ENCODE assay signal across 16 mouse cellular contexts in genomic region chr5:108700346-108700745, GRCm38 (mm10). TPM values are rescaled to one million over a fixed set of nuclear protein-coding genes. Genes with fewer than 3 reads are reported as not detected.
DNase-seq lines count a peak whose midpoint lies in the region; ATAC-seq and TF ChIP-seq lines count a peak whose summit lies in the region.
"Had no signal": no experiment of that assay in that cellular context is flagged by ENCODE, and none has a peak within 500 bp of the region (broad histone marks: within the 10 kb centered on the region; RNA-seq: fewer than 3 reads in every experiment).

No protein-coding gene starts in this region.

- H3K4me1 ChIP-seq in heart, embryonic 14.5 days (ENCODE audit: control insufficient read depth in 2 of 2, insufficient read depth in 2 of 2, low read length in 2 of 2), result peaks cover 34 to 51% of the 10 kb centered on the region in 2 experiments
- peaks cover 14% of the 10 kb centered on the region for H3K4me1 ChIP-seq in lung, embryonic 14.5 days (ENCODE audit: insufficient read depth)
- no peaks in the 10 kb centered on the region for H3K4me1 ChIP-seq in lung, adult 2 months (ENCODE audit: control insufficient read depth, insufficient read depth, low read length)
- peaks cover 16% of the 10 kb centered on the region; the same call in 1 of the 2 replicates for H3K4me1 ChIP-seq in intestine, postnatal 0 days (replicated peaks; ENCODE audit: control insufficient read depth, insufficient read depth, low read length)
- peaks cover 27% of the 10 kb centered on the region; the same call in 1 of the 2 replicates for H3K4me1 ChIP-seq in stomach, embryonic 14.5 days (ENCODE audit: control insufficient read depth, insufficient read depth, low read length)

- H3K36me3 ChIP-seq in heart, embryonic 14.5 days (ENCODE audit: control insufficient read depth, insufficient read depth, low read length), result peaks cover 11% of the 10 kb centered on the region
- peaks cover 18% of the 10 kb centered on the region; the same call in 1 of the 2 replicates for H3K36me3 ChIP-seq in lung, embryonic 14.5 days (ENCODE audit: insufficient read depth)
- H3K36me3 ChIP-seq in intestine, postnatal 0 days (ENCODE audit: control insufficient read depth, insufficient read depth), result peaks cover 10% of the 10 kb centered on the region
- peaks cover 7% of the 10 kb centered on the region for H3K36me3 ChIP-seq in stomach, embryonic 14.5 days (ENCODE audit: control insufficient read depth, insufficient read depth, low read length)
- H3K36me3 ChIP-seq: forebrain, embryonic 15.5 days had no signal

- TF ChIP-seq POLR2A in lung, adult 2 months (IDR thresholded peaks at IDR 0.05; ENCODE audit: borderline replicate concordance, extremely low read depth, low read depth, low read length), result no peak

- WGBS in heart, embryonic 14.5 days, result 21% methylated on average over 3 of the region's 3 CpGs
- WGBS in lung, embryonic 14.5 days, result 19% methylated on average over 3 of the region's 3 CpGs
- 53% methylated on average over 3 of the region's 3 CpGs for WGBS in lung, adult 2 months
- 25% methylated on average over 3 of the region's 3 CpGs for WGBS in intestine, postnatal 0 days
- 48% methylated on average over 3 of the region's 3 CpGs for WGBS in stomach, embryonic 14.5 days

- ATAC-seq in heart, embryonic 14.5 days (ENCODE audit: insufficient number of reproducible peaks, insufficient read depth, low FRiP score, low read depth), result peak; percentile 42; the same call in 1 of the 2 replicates
- ATAC-seq in lung, embryonic 14.5 days (ENCODE audit: insufficient read depth), result peak; percentile 69
- ATAC-seq in intestine, postnatal 0 days, result peak; percentile 20
- peak; percentile 82 for ATAC-seq in stomach, embryonic 14.5 days (ENCODE audit: insufficient number of reproducible peaks, insufficient read depth, low FRiP score, low read depth)
- no peak for ATAC-seq in monocyte, adult 5-6 weeks (replicated peaks; ENCODE audit: insufficient number of reproducible peaks, low FRiP score, low TSS enrichment, poor library complexity, severe bottlenecking)
- ATAC-seq: activated CD4-positive, CD25-positive, alpha-beta regulatory T cell, adult 4 months; forebrain, embryonic 15.5 days had no signal

- H3K4me3 ChIP-seq in heart, embryonic 14.5 days (ENCODE audit: control insufficient read depth in 1 of 2, insufficient read depth in 1 of 2, low read depth in 1 of 2, low read length in 2 of 2), result no peak overlapping the region
- H3K4me3 ChIP-seq in lung, embryonic 14.5 days (ENCODE audit: low read depth, low read length), result no peak overlapping the region
- H3K4me3 ChIP-seq in lung, adult 2 months (replicated peaks; ENCODE audit: extremely low read depth, low read depth, low read length), result no peak overlapping the region
- no peak overlapping the region for H3K4me3 ChIP-seq in intestine, postnatal 0 days (ENCODE audit: low read depth, low read length)
- no peak overlapping the region for H3K4me3 ChIP-seq in stomach, embryonic 14.5 days (ENCODE audit: low read depth, low read length)
- H3K4me3 ChIP-seq: forebrain, embryonic 15.5 days; midbrain, embryonic 12.5 days had no signal

- no peak overlapping the region for H3K9ac ChIP-seq in heart, embryonic 14.5 days (ENCODE audit: low read length)
- no peak overlapping the region for H3K9ac ChIP-seq in lung, embryonic 14.5 days
- H3K9ac ChIP-seq in intestine, postnatal 0 days (ENCODE audit: low read depth, low read length), result no peak overlapping the region
- no peak overlapping the region for H3K9ac ChIP-seq in stomach, embryonic 14.5 days (replicated peaks; ENCODE audit: low read depth, low read length)
- H3K9ac ChIP-seq: forebrain, embryonic 15.5 days; liver, embryonic 14.5 days; midbrain, embryonic 12.5 days had no signal

- DNase-seq in heart, postnatal 10 days, result no peak
- peak; percentile 59 for DNase-seq in lung, embryonic 14.5 days
- DNase-seq in lung, adult 2 months, result no peak
- no peak for DNase-seq in cerebellum, adult 11 months
- DNase-seq: cerebellum, adult 8-10 months; heart, postnatal 36 days; kidney, adult 9 months had no signal

- no peaks in the 10 kb centered on the region for H3K9me3 ChIP-seq in heart, embryonic 14.5 days (ENCODE audit: control insufficient read depth, low read length)
- H3K9me3 ChIP-seq in lung, embryonic 14.5 days (ENCODE audit: low read depth, low read length), result no peaks in the 10 kb centered on the region
- no peaks in the 10 kb centered on the region for H3K9me3 ChIP-seq in intestine, postnatal 0 days (ENCODE audit: control insufficient read depth)
- no peaks in the 10 kb centered on the region for H3K9me3 ChIP-seq in stomach, embryonic 14.5 days (ENCODE audit: control insufficient read depth, low read depth, low read length)
- H3K9me3 ChIP-seq: forebrain, embryonic 15.5 days; midbrain, embryonic 12.5 days had no signal

- H3K27me3 ChIP-seq in heart, embryonic 14.5 days (ENCODE audit: control insufficient read depth, insufficient read depth, low read length), result no peaks in the 10 kb centered on the region
- no peaks in the 10 kb centered on the region for H3K27me3 ChIP-seq in lung, embryonic 14.5 days (ENCODE audit: insufficient read depth, low read length)
- no peaks in the 10 kb centered on the region for H3K27me3 ChIP-seq in intestine, postnatal 0 days (replicated peaks; ENCODE audit: control insufficient read depth, insufficient read depth, low read length)
- no peaks in the 10 kb centered on the region for H3K27me3 ChIP-seq in stomach, embryonic 14.5 days (ENCODE audit: control insufficient read depth, insufficient read depth, low read length)
- H3K27me3 ChIP-seq: forebrain, embryonic 15.5 days had no signal

- no peak for TF ChIP-seq CTCF in lung, embryonic 14.5 days (IDR thresholded peaks at IDR 0.05; ENCODE audit: low read depth)
- TF ChIP-seq CTCF in lung, adult 2 months (IDR thresholded peaks at IDR 0.05; ENCODE audit: insufficient read depth, low read length), result no peak
- TF ChIP-seq CTCF in intestine, postnatal 0 days (IDR thresholded peaks at IDR 0.05; ENCODE audit: low read depth), result no peak

- peak overlapping the region; percentile 45 to 61; a peak in 3 of 4 replicates for H3K27ac ChIP-seq in heart, embryonic 14.5 days (replicated peaks in 1 of 2; ENCODE audit: control insufficient read depth in 1 of 2, insufficient read depth in 1 of 2, low read depth in 2 of 2, low read length in 2 of 2)
- peak overlapping the region; percentile 85 for H3K27ac ChIP-seq in lung, embryonic 14.5 days (ENCODE audit: low read depth)
- peak overlapping the region; percentile 8; the same call in 1 of the 2 replicates for H3K27ac ChIP-seq in intestine, postnatal 0 days (ENCODE audit: low read depth, low read length)
- peak overlapping the region; percentile 79; the same call in 1 of the 2 replicates for H3K27ac ChIP-seq in stomach, embryonic 14.5 days (ENCODE audit: low read length)
- H3K27ac ChIP-seq: forebrain, embryonic 15.5 days; liver, embryonic 14.5 days; midbrain, embryonic 12.5 days had no signal

- intact Hi-C loops in heart, postnatal 10 days (cut with DNase I), result no loop called here

- H3K4me2 ChIP-seq in heart, embryonic 14.5 days (ENCODE audit: low read length), result 0 out of 2 replicates have a peak overlapping the region, but pooled peaks have one; percentile 6
- peak overlapping the region; percentile 30 for H3K4me2 ChIP-seq in lung, embryonic 14.5 days
- no peak overlapping the region for H3K4me2 ChIP-seq in intestine, postnatal 0 days (replicated peaks; ENCODE audit: low read depth)
- H3K4me2 ChIP-seq in stomach, embryonic 14.5 days (replicated peaks; ENCODE audit: low read depth, low read length), result no peak overlapping the region
- H3K4me2 ChIP-seq: forebrain, embryonic 15.5 days; midbrain, embryonic 12.5 days had no signal

RNA-seq across cellular contexts. Expression of gene Fgfrl1, which starts 8.2 kb away (rescaled TPM):
- polyA plus RNA-seq in heart, embryonic 14.5 days (2014; fragmentation: Nextera tagmentation; extraction: Ambion mirVana), result 23.9 and 25.2 TPM in 2 replicates
- total RNA-seq in heart, postnatal 10 days (2021), result 10 to 100 TPM; 18.0 to 24.2 TPM
- 40.1 and 47.5 TPM in 2 replicates for polyA plus RNA-seq in lung, embryonic 14.5 days (2014; fragmentation: Nextera tagmentation; extraction: Ambion mirVana)
- polyA plus RNA-seq in lung, adult 2 months (2012; rRNA removed), result 48.5 and 48.7 TPM in 2 replicates
- polyA plus RNA-seq in intestine, postnatal 0 days (2015; fragmentation: Nextera tagmentation; extraction: Ambion mirVana), result 14.8 and 14.9 TPM in 2 replicates
- 13.0 and 17.1 TPM in 2 replicates for polyA plus RNA-seq in stomach, embryonic 14.5 days (2014; fragmentation: Nextera tagmentation; extraction: Ambion mirVana)
- total RNA-seq in monocyte, adult 5-6 weeks (2017), result 0.97 to 2.0 TPM (median 1.6 TPM) in 3 replicates
- polyA plus RNA-seq: activated CD4-positive, CD25-positive, alpha-beta regulatory T cell, adult 4 months had no signal

RNA-seq across cellular contexts. Expression of gene Slc26a1, which starts 25.0 kb away (rescaled TPM):
- 0.40 and 0.53 TPM in 2 replicates for polyA plus RNA-seq in heart, embryonic 14.5 days (2014; fragmentation: Nextera tagmentation; extraction: Ambion mirVana)
- total RNA-seq in heart, postnatal 10 days (2021), result under 1 TPM in 1 of 2 experiments, not detected in 1; 0.17 TPM
- polyA plus RNA-seq in lung, embryonic 14.5 days (2014; fragmentation: Nextera tagmentation; extraction: Ambion mirVana), result 0.60 and 0.70 TPM in 2 replicates
- polyA plus RNA-seq in lung, adult 2 months (2012; rRNA removed), result 0.05 and 0.11 TPM in 2 replicates
- 1.9 and 2.1 TPM in 2 replicates for polyA plus RNA-seq in intestine, postnatal 0 days (2015; fragmentation: Nextera tagmentation; extraction: Ambion mirVana)
- 1.1 and 1.9 TPM in 2 replicates for polyA plus RNA-seq in stomach, embryonic 14.5 days (2014; fragmentation: Nextera tagmentation; extraction: Ambion mirVana)
- not detected in 3 replicates for total RNA-seq in monocyte, adult 5-6 weeks (2017)
- total RNA-seq: gastrocnemius, adult 8-10 months; heart, postnatal 36 days had no signal

RNA-seq across cellular contexts. Expression of gene Dgkq, which starts 30.9 kb away (rescaled TPM):
- polyA plus RNA-seq in heart, embryonic 14.5 days (2014; fragmentation: Nextera tagmentation; extraction: Ambion mirVana), result 5.6 and 6.6 TPM in 2 replicates
- total RNA-seq in heart, postnatal 10 days (2021), result 10 to 100 TPM; 12.8 to 13.4 TPM
- 8.7 and 12.1 TPM in 2 replicates for polyA plus RNA-seq in lung, embryonic 14.5 days (2014; fragmentation: Nextera tagmentation; extraction: Ambion mirVana)
- polyA plus RNA-seq in lung, adult 2 months (2012; rRNA removed), result 24.5 and 27.5 TPM in 2 replicates
- polyA plus RNA-seq in intestine, postnatal 0 days (2015; fragmentation: Nextera tagmentation; extraction: Ambion mirVana), result 10.3 and 13.6 TPM in 2 replicates
- polyA plus RNA-seq in stomach, embryonic 14.5 days (2014; fragmentation: Nextera tagmentation; extraction: Ambion mirVana), result 9.1 and 11.6 TPM in 2 replicates
- 10.8 to 33.6 TPM (median 22.8 TPM) in 3 replicates for total RNA-seq in monocyte, adult 5-6 weeks (2017)

RNA-seq across cellular contexts. Expression of gene Idua, which starts 40.2 kb away (rescaled TPM):
- 14.5 and 14.9 TPM in 2 replicates for polyA plus RNA-seq in heart, embryonic 14.5 days (2014; fragmentation: Nextera tagmentation; extraction: Ambion mirVana)
- total RNA-seq in heart, postnatal 10 days (2021), result 10 to 100 TPM; 13.2 to 14.6 TPM
- 11.8 and 12.3 TPM in 2 replicates for polyA plus RNA-seq in lung, embryonic 14.5 days (2014; fragmentation: Nextera tagmentation; extraction: Ambion mirVana)
- polyA plus RNA-seq in lung, adult 2 months (2012; rRNA removed), result 28.4 and 34.5 TPM in 2 replicates
- 4.8 and 5.8 TPM in 2 replicates for polyA plus RNA-seq in intestine, postnatal 0 days (2015; fragmentation: Nextera tagmentation; extraction: Ambion mirVana)
- polyA plus RNA-seq in stomach, embryonic 14.5 days (2014; fragmentation: Nextera tagmentation; extraction: Ambion mirVana), result 13.4 and 18.0 TPM in 2 replicates
- total RNA-seq in monocyte, adult 5-6 weeks (2017), result 9.7 to 10.8 TPM (median 10.7 TPM) in 3 replicates

Comparison
In these comparisons a context has a peak if more than half of its experiments do, and no peak if none do; other contexts are left out.
1. H3K27ac ChIP-seq: peak in every context shown above with its lines; median percentile 85 in lung, embryonic 14.5 days; 79 in stomach, embryonic 14.5 days; 53 in heart, embryonic 14.5 days; 8 in intestine, postnatal 0 days.
2. H3K4me2 ChIP-seq: peak in heart, embryonic 14.5 days (single experiment) and lung, embryonic 14.5 days (single experiment); none in intestine, postnatal 0 days (single experiment) and stomach, embryonic 14.5 days (single experiment).